Mouse (Mus musculus) lung, postnatal 25 days (tissue): ENCODE data around the gene Rabac1.

Experiments
- DNase-seq: peaks from one replicate; pipeline ENCODE4 v3.0.0; 2022; ENCODE audit warnings: low spot score

The Rabac1 gene

GRCm38 (mm10) chr7:24971972-24972893, at the start of gene Rabac1:
TSS of gene Rabac1 (minus strand) at chr7:24972754.
- DNase-seq, result peak; percentile 98

- DNase-seq, result no peak
These were observed 39.0 kb upstream of the Rabac1 start for GRCm38 (mm10) chr7:25011592-25011991.

GRCm38 (mm10) chr7:25010090-25010913, 37.7 kb upstream of the Rabac1 start:
- DNase-seq, result no peak

- no peak for DNase-seq
These were observed 36.6 kb upstream of the Rabac1 start for GRCm38 (mm10) chr7:25009099-25009700.

- no peak for DNase-seq
These were observed 36.1 kb upstream of the Rabac1 start for GRCm38 (mm10) chr7:25008635-25009034.

- no peak for DNase-seq
These were observed 35.2 kb upstream of the Rabac1 start for GRCm38 (mm10) chr7:25007609-25008374.

- DNase-seq, result peak; percentile 63
These were observed 34.2 kb upstream of the Rabac1 start for GRCm38 (mm10) chr7:25006586-25007364.

- no peak for DNase-seq
These were observed 33.6 kb upstream of the Rabac1 start for GRCm38 (mm10) chr7:25006171-25006570.

- no peak for DNase-seq
These were observed 33.0 kb upstream of the Rabac1 start, which contains the start of gene Atp1a3 for GRCm38 (mm10) chr7:25005421-25006065. TSS of gene Atp1a3 (minus strand) at chr7:25005958.

- no peak for DNase-seq
These were observed 32.3 kb upstream of the Rabac1 start for GRCm38 (mm10) chr7:25004806-25005205.

- no peak for DNase-seq
These were observed 31.4 kb upstream of the Rabac1 start for GRCm38 (mm10) chr7:25003820-25004388.

- no peak for DNase-seq
These were observed 30.7 kb upstream of the Rabac1 start for GRCm38 (mm10) chr7:25003291-25003690.

- no peak for DNase-seq
These were observed 28.2 kb upstream of the Rabac1 start for GRCm38 (mm10) chr7:25000711-25001110.

- DNase-seq, result no peak
These were observed 27.7 kb upstream of the Rabac1 start for GRCm38 (mm10) chr7:25000211-25000610.

- DNase-seq, result no peak
These were observed 20.5 kb upstream of the Rabac1 start for GRCm38 (mm10) chr7:24993081-24993480.

GRCm38 (mm10) chr7:24990478-24990877, 17.9 kb upstream of the Rabac1 start:
- no peak for DNase-seq

- DNase-seq, result no peak
These were observed 15.4 kb upstream of the Rabac1 start for GRCm38 (mm10) chr7:24987941-24988340.

- DNase-seq, result no peak
These were observed 13.2 kb upstream of the Rabac1 start for GRCm38 (mm10) chr7:24985799-24986198.

GRCm38 (mm10) chr7:24984307-24984706, 11.8 kb upstream of the Rabac1 start:
- DNase-seq, result no peak

GRCm38 (mm10) chr7:24983396-24983795, 10.8 kb upstream of the Rabac1 start:
- DNase-seq, result no peak
